Mouse (Mus musculus): ENCODE measurements at regions not wholly inside any gene's neighbourhood (a gene's known extent, or its start where the extent isn't known, plus 50 kb on each side); places are given as distances from the start of the nearest gene placed in this dataset.

GRCm38 (mm10) chr13:6330320-6330950 is 217.5 kb upstream of the Pitrm1 start:
- Histone ChIP-seq H3K9me3 (ENCODE audit: low read depth, low read length) (no peaks in the 10 kb centered on the region), H3K4me1 (ENCODE audit: insufficient read depth) (no peaks in the 10 kb centered on the region), H3K36me3 (ENCODE audit: insufficient read depth) (no peaks in the 10 kb centered on the region), H3K9ac (no peak overlapping the region), H3K4me2 (no peak overlapping the region), H3K27ac (ENCODE audit: low read depth) (no peak overlapping the region), H3K27me3 (ENCODE audit: insufficient read depth, low read length) (no peaks in the 10 kb centered on the region), H3K4me3 (ENCODE audit: low read depth, low read length) (no peak overlapping the region)
- WGBS: 86% methylated on average over 3 of the region's 3 CpGs
- no peak for TF ChIP-seq CTCF (IDR thresholded peaks at IDR 0.05; ENCODE audit: low read depth)
- no peak for DNase-seq
- no peak for ATAC-seq (ENCODE audit: insufficient read depth)

- no peak for TF ChIP-seq CTCF (IDR thresholded peaks at IDR 0.05; ENCODE audit: low read depth)
- Histone ChIP-seq H3K4me3 (ENCODE audit: low read depth, low read length) (no peak overlapping the region), H3K27ac (ENCODE audit: low read depth) (no peak overlapping the region), H3K27me3 (ENCODE audit: insufficient read depth, low read length) (no peaks in the 10 kb centered on the region), H3K36me3 (ENCODE audit: insufficient read depth) (no peaks in the 10 kb centered on the region), H3K9ac (no peak overlapping the region), H3K9me3 (ENCODE audit: low read depth, low read length) (no peaks in the 10 kb centered on the region), H3K4me1 (ENCODE audit: insufficient read depth) (no peaks in the 10 kb centered on the region), H3K4me2 (no peak overlapping the region)
- 59% methylated on average over 7 of the region's 7 CpGs for WGBS
- no peak for DNase-seq
- ATAC-seq (ENCODE audit: insufficient read depth): no peak
These were observed 207.8 kb upstream of the Pitrm1 start for GRCm38 (mm10) chr13:6340157-6340556.

- H3K36me3 ChIP-seq (ENCODE audit: insufficient read depth): no peaks in the 10 kb centered on the region
- ATAC-seq (ENCODE audit: insufficient read depth) (no peak), DNase-seq (no peak)
- no peaks in the 10 kb centered on the region for H3K9me3 ChIP-seq (ENCODE audit: low read depth, low read length)
- TF ChIP-seq CTCF (IDR thresholded peaks at IDR 0.05; ENCODE audit: low read depth): no peak
- no peak overlapping the region for H3K4me3 ChIP-seq (ENCODE audit: low read depth, low read length)
- no peak overlapping the region for H3K4me2 ChIP-seq
- no peak overlapping the region for H3K9ac ChIP-seq
- no peaks in the 10 kb centered on the region for H3K4me1 ChIP-seq (ENCODE audit: insufficient read depth)
- no peaks in the 10 kb centered on the region for H3K27me3 ChIP-seq (ENCODE audit: insufficient read depth, low read length)
- H3K27ac ChIP-seq (ENCODE audit: low read depth): no peak overlapping the region
- WGBS: 72% methylated on average over 3 of the region's 3 CpGs
These were observed 206.7 kb upstream of the Pitrm1 start for GRCm38 (mm10) chr13:6341102-6341737.

- Histone ChIP-seq H3K36me3 (ENCODE audit: insufficient read depth) (no peaks in the 10 kb centered on the region), H3K27ac (ENCODE audit: low read depth) (no peak overlapping the region), H3K9me3 (ENCODE audit: low read depth, low read length) (no peaks in the 10 kb centered on the region), H3K4me1 (ENCODE audit: insufficient read depth) (no peaks in the 10 kb centered on the region), H3K4me3 (ENCODE audit: low read depth, low read length) (no peak overlapping the region), H3K27me3 (ENCODE audit: insufficient read depth, low read length) (no peaks in the 10 kb centered on the region), H3K4me2 (no peak overlapping the region), H3K9ac (no peak overlapping the region)
- 78% methylated on average over 4 of the region's 4 CpGs for WGBS
- no peak for DNase-seq
- TF ChIP-seq CTCF (IDR thresholded peaks at IDR 0.05; ENCODE audit: low read depth): no peak
- ATAC-seq (ENCODE audit: insufficient read depth): no peak
These were observed 182.8 kb upstream of the Pitrm1 start for GRCm38 (mm10) chr13:6365169-6365568.

- DNase-seq (no peak), ATAC-seq (ENCODE audit: insufficient read depth) (no peak)
- H3K27me3 ChIP-seq (ENCODE audit: insufficient read depth, low read length): no peaks in the 10 kb centered on the region
- WGBS: 53% methylated on average over 1 of the region's 1 CpGs
- H3K36me3 ChIP-seq (ENCODE audit: insufficient read depth): no peaks in the 10 kb centered on the region
- H3K9ac ChIP-seq: no peak overlapping the region
- no peak overlapping the region for H3K27ac ChIP-seq (ENCODE audit: low read depth)
- H3K4me1 ChIP-seq (ENCODE audit: insufficient read depth): no peaks in the 10 kb centered on the region
- no peaks in the 10 kb centered on the region for H3K9me3 ChIP-seq (ENCODE audit: low read depth, low read length)
- TF ChIP-seq CTCF (IDR thresholded peaks at IDR 0.05; ENCODE audit: low read depth): no peak
- H3K4me2 ChIP-seq: no peak overlapping the region
- H3K4me3 ChIP-seq (ENCODE audit: low read depth, low read length): no peak overlapping the region
These were observed 180.3 kb upstream of the Pitrm1 start for GRCm38 (mm10) chr13:6367661-6368060.

GRCm38 (mm10) chr13:6374570-6375173 is 173.3 kb upstream of the Pitrm1 start:
- Histone ChIP-seq H3K36me3 (ENCODE audit: insufficient read depth) (no peaks in the 10 kb centered on the region), H3K4me1 (ENCODE audit: insufficient read depth) (no peaks in the 10 kb centered on the region), H3K27me3 (ENCODE audit: insufficient read depth, low read length) (no peaks in the 10 kb centered on the region), H3K27ac (ENCODE audit: low read depth) (no peak overlapping the region), H3K4me3 (ENCODE audit: low read depth, low read length) (no peak overlapping the region), H3K9ac (no peak overlapping the region), H3K9me3 (ENCODE audit: low read depth, low read length) (no peaks in the 10 kb centered on the region), H3K4me2 (no peak overlapping the region)
- ATAC-seq (ENCODE audit: insufficient read depth) (no peak), DNase-seq (no peak)
- 67% methylated on average over 3 of the region's 3 CpGs for WGBS
- TF ChIP-seq CTCF (IDR thresholded peaks at IDR 0.05; ENCODE audit: low read depth): no peak

GRCm38 (mm10) chr13:6377919-6378318 is 170.0 kb upstream of the Pitrm1 start:
- no peak for TF ChIP-seq CTCF (IDR thresholded peaks at IDR 0.05; ENCODE audit: low read depth)
- 93% methylated on average over 3 of the region's 3 CpGs for WGBS
- Histone ChIP-seq H3K4me1 (ENCODE audit: insufficient read depth) (no peaks in the 10 kb centered on the region), H3K4me2 (no peak overlapping the region), H3K4me3 (ENCODE audit: low read depth, low read length) (no peak overlapping the region), H3K27ac (ENCODE audit: low read depth) (no peak overlapping the region), H3K27me3 (ENCODE audit: insufficient read depth, low read length) (no peaks in the 10 kb centered on the region), H3K9ac (no peak overlapping the region), H3K36me3 (ENCODE audit: insufficient read depth) (no peaks in the 10 kb centered on the region), H3K9me3 (ENCODE audit: low read depth, low read length) (no peaks in the 10 kb centered on the region)
- ATAC-seq (ENCODE audit: insufficient read depth) (no peak), DNase-seq (no peak)
